Mouse (Mus musculus) kidney, postnatal 0 days (tissue): Measurements from ENCODE around the gene Fbxw8. TPM values are rescaled to one million over a fixed set of nuclear protein-coding genes. Genes with fewer than 3 reads are reported as not detected.

Experiments
- ATAC-seq: fragments of 200-750 bp; cut with Nextera tagmentation; replicated peaks from 2 replicates; pipeline ENCODE4 v1.8.0; 2017; ENCODE audit warnings: low read depth, moderate number of reproducible peaks, moderate TSS enrichment, moderate library complexity; ENCODE audit not compliant: low FRiP score
- DNase-seq: peaks from one replicate; pipeline ENCODE4 v3.0.0-alpha.2; 2016; ENCODE audit warnings: low spot score
- H3K27ac ChIP-seq: fragments of 300-500 bp; sonication (generic); 2 replicates; pipeline ENCODE4 v1.5.1; 2014; ENCODE audit warnings: mild to moderate bottlenecking
- H3K27me3 ChIP-seq: fragments of 300-500 bp; sonication (generic); 2 replicates; pipeline ENCODE4 v1.6.1; 2014; ENCODE audit warnings: low read length, mixed read lengths; ENCODE audit not compliant: insufficient read depth
- H3K36me3 ChIP-seq: fragments of 300-500 bp; sonication (generic); 2 replicates; pipeline ENCODE4 v1.6.1; 2014; ENCODE audit warnings: low read length, mixed read lengths; ENCODE audit not compliant: insufficient read depth
- H3K4me1 ChIP-seq: fragments of 300-500 bp; sonication (generic); replicated peaks from 2 replicates; pipeline ENCODE4 v1.6.1; 2014; ENCODE audit warnings: antibody characterized with exemption, low read length, mixed read lengths; ENCODE audit not compliant: insufficient read depth
- H3K4me2 ChIP-seq: fragments of 300-500 bp; sonication (generic); 2 replicates; pipeline ENCODE4 v1.6.1; 2014; ENCODE audit warnings: mild to moderate bottlenecking, low read length, moderate library complexity, mixed read lengths
- H3K4me3 ChIP-seq: fragments of 300-500 bp; sonication (generic); replicated peaks from 2 replicates; pipeline ENCODE4 v1.5.1; 2014; ENCODE audit warnings: low read depth, low read length
- H3K9ac ChIP-seq: fragments of 300-500 bp; sonication (generic); 2 replicates; pipeline ENCODE4 v1.6.1; 2014; ENCODE audit warnings: low read depth, low read length
- H3K9me3 ChIP-seq: fragments of 300-500 bp; sonication (generic); replicated peaks from 2 replicates; pipeline ENCODE4 v1.6.1; 2016; ENCODE audit warnings: low read length, inconsistent platforms, mixed read lengths
- CTCF ChIP-seq: IDR thresholded peaks from 2 replicates; pipeline ENCODE4 v1.5.1; 2016; ENCODE audit warnings: antibody characterized with exemption, low read depth, mild to moderate bottlenecking, moderate library complexity
- WGBS: fragments of 180-500 bp; shearing (Covaris S2); extraction: QIAGEN DNeasy Blood & Tissue Kit; methylation state at CpG from one replicate; pipeline ENCODE4 v1.1.7; 2014; 5-methylcytosine and 5-hydroxymethylcytosine counted together
- polyA plus RNA-seq: library from polyadenylated mRNA; unstranded; fragments of >200 nt; fragmentation: Nextera tagmentation; extraction: Ambion mirVana; gene quantifications from 2 replicates; pipeline ENCODE4 v1.2.1, GENCODE M21; 2015

The Fbxw8 gene
- polyA plus RNA-seq, 1 experiment from 2014 or later, result 24.7 TPM

GRCm38 (mm10) chr5:118078550-118078949, 76.7 kb downstream of the Fbxw8 start:
- H3K4me2 ChIP-seq, result no peak overlapping the region
- H3K36me3 ChIP-seq, result peaks cover 35% of the 10 kb centered on the region
- ATAC-seq (no peak), DNase-seq (no peak)
- no peak overlapping the region for H3K9ac ChIP-seq
- H3K27me3 ChIP-seq, result no peaks in the 10 kb centered on the region
- H3K4me1 ChIP-seq, result no peaks in the 10 kb centered on the region
- 80% methylated on average over 6 of the region's 6 CpGs for WGBS
- H3K4me3 ChIP-seq, result no peak overlapping the region
- H3K9me3 ChIP-seq, result no peaks in the 10 kb centered on the region
- no peak for TF ChIP-seq CTCF
- H3K27ac ChIP-seq, result no peak overlapping the region

- Histone ChIP-seq H3K9me3 (no peaks in the 10 kb centered on the region), H3K27me3 (no peaks in the 10 kb centered on the region), H3K4me1 (no peaks in the 10 kb centered on the region), H3K9ac (no peak overlapping the region), H3K27ac (no peak overlapping the region), H3K36me3 (peaks cover 40% of the 10 kb centered on the region), H3K4me3 (no peak overlapping the region), H3K4me2 (no peak overlapping the region)
- WGBS, result 90% methylated on average over 15 of the region's 15 CpGs
- TF ChIP-seq CTCF, result 0 out of 2 replicates have a peak, but pooled peaks have one; percentile 21
- DNase-seq (no peak), ATAC-seq (no peak)
These were observed 78.3 kb downstream of the Fbxw8 start for GRCm38 (mm10) chr5:118076721-118077592.

- ATAC-seq, result no peak
- Histone ChIP-seq H3K36me3 (peaks cover 46% of the 10 kb centered on the region), H3K9me3 (no peaks in the 10 kb centered on the region), H3K27me3 (no peaks in the 10 kb centered on the region), H3K27ac (no peak overlapping the region), H3K4me3 (no peak overlapping the region), H3K9ac (no peak overlapping the region), H3K4me2 (no peak overlapping the region), H3K4me1 (no peaks in the 10 kb centered on the region)
- DNase-seq, result no peak
- 86% methylated on average over 15 of the region's 15 CpGs for WGBS
- no peak for TF ChIP-seq CTCF
These were observed 82.0 kb downstream of the Fbxw8 start for GRCm38 (mm10) chr5:118073213-118073773.

- H3K4me2 ChIP-seq, result no peak overlapping the region
- H3K27me3 ChIP-seq, result no peaks in the 10 kb centered on the region
- ATAC-seq (peak; percentile 69), DNase-seq (no peak)
- H3K27ac ChIP-seq, result peak overlapping the region; percentile 44; the same call in 1 of the 2 replicates
- H3K9ac ChIP-seq, result no peak overlapping the region
- H3K9me3 ChIP-seq, result no peaks in the 10 kb centered on the region
- peaks cover 41% of the 10 kb centered on the region for H3K36me3 ChIP-seq
- TF ChIP-seq CTCF, result peak; percentile 18; the same call in 1 of the 2 replicates
- no peaks in the 10 kb centered on the region for H3K4me1 ChIP-seq
- H3K4me3 ChIP-seq, result no peak overlapping the region
- 62% methylated on average over 5 of the region's 5 CpGs for WGBS
These were observed 83.5 kb downstream of the Fbxw8 start for GRCm38 (mm10) chr5:118071766-118072165.

- no peak overlapping the region for H3K4me3 ChIP-seq
- H3K27ac ChIP-seq, result no peak overlapping the region
- peak; percentile 93 for TF ChIP-seq CTCF
- no peaks in the 10 kb centered on the region for H3K27me3 ChIP-seq
- DNase-seq, result peak; percentile 84
- no peaks in the 10 kb centered on the region for H3K4me1 ChIP-seq
- no peak overlapping the region for H3K4me2 ChIP-seq
- peak; percentile 39; the same call in 1 of the 2 replicates for ATAC-seq
- no peaks in the 10 kb centered on the region for H3K9me3 ChIP-seq
- WGBS, result 37% methylated on average over 9 of the region's 9 CpGs
- H3K36me3 ChIP-seq, result peaks cover 19% of the 10 kb centered on the region; the same call in 1 of the 2 replicates
- H3K9ac ChIP-seq, result no peak overlapping the region
These were observed 85.9 kb downstream of the Fbxw8 start for GRCm38 (mm10) chr5:118069315-118069714.

- 85% methylated on average over 9 of the region's 9 CpGs for WGBS
- no peaks in the 10 kb centered on the region for H3K4me1 ChIP-seq
- no peaks in the 10 kb centered on the region for H3K9me3 ChIP-seq
- H3K27me3 ChIP-seq, result no peaks in the 10 kb centered on the region
- DNase-seq (no peak), ATAC-seq (no peak)
- no peak overlapping the region for H3K27ac ChIP-seq
- TF ChIP-seq CTCF, result no peak
- no peak overlapping the region for H3K9ac ChIP-seq
- H3K4me3 ChIP-seq, result no peak overlapping the region
- 0 out of 2 replicates have a peak, but pooled peaks cover 8% of the 10 kb centered on the region for H3K36me3 ChIP-seq
- H3K4me2 ChIP-seq, result no peak overlapping the region
These were observed 87.2 kb downstream of the Fbxw8 start for GRCm38 (mm10) chr5:118067984-118068494.
